10 mouse cellular contexts compared by ENCODE assay signal in the genomic region with DNA sequence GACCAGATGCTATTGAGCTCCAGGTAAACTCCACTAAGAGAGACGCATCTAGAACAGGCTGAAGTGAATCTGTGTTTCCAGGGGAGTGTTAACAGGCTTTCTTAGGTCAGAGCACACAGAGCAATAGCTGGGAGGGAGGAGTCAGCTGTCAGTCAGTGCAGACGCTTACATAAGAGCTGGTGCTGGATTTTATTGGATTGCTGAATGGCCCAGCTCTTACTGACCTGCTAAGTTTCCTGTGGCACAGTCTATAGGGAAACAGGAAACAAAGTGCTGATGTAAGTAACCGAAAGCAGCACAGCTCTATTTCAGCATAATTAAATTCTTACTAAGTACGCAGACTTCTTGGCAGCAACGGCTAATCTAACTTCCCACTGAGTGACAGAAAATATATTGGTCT. TPM values are rescaled to one million over a fixed set of nuclear protein-coding genes. Genes with fewer than 3 reads are reported as not detected.
DNase-seq lines count a peak whose midpoint lies in the region; ATAC-seq and TF ChIP-seq lines count a peak whose summit lies in the region.
"Had no signal": no experiment of that assay in that cellular context is flagged by ENCODE, and none has a peak within 500 bp of the region (broad histone marks: within the 10 kb centered on the region; RNA-seq: fewer than 3 reads in every experiment).

No protein-coding gene starts in this region.

- H3K27ac ChIP-seq in layer of hippocampus, adult 2 months: 0 out of 2 replicates have a peak overlapping the region, but pooled peaks have one; percentile 16
- peak overlapping the region; percentile 71 for H3K27ac ChIP-seq in bone marrow macrophage, adult 2 months (ENCODE audit: insufficient read depth, low read depth, low read length)
- H3K27ac ChIP-seq: embryonic facial prominence, embryonic 13.5 days had no signal

- DNase-seq in layer of hippocampus, adult 2 months (ENCODE audit: low spot score in 2 of 2): no peak
- no peak for DNase-seq in layer of hippocampus, adult 9-10 months (ENCODE audit: low spot score)
- DNase-seq in left cerebral cortex, adult 11 months (ENCODE audit: low spot score): no peak
- DNase-seq in layer of hippocampus, adult 18-20 months (ENCODE audit: low spot score in 2 of 2): no peak
- DNase-seq: forebrain, postnatal 0 days; kidney, adult 18-20 months had no signal

- no peak for TF ChIP-seq CTCF in layer of hippocampus, adult 2 months (conservative IDR thresholded peaks at IDR 0.05)
- no peak for TF ChIP-seq CTCF in bone marrow macrophage, adult 2 months (IDR thresholded peaks at IDR 0.05; ENCODE audit: low read depth, low read length)

- peak; percentile 95 for ATAC-seq in granulocyte monocyte progenitor cell, adult 5-6 weeks (replicated peaks; ENCODE audit: poor library complexity, severe bottlenecking)
- ATAC-seq in megakaryocyte, adult 5-6 weeks (ENCODE audit: poor library complexity, severe bottlenecking): peak; percentile 82
- ATAC-seq: forebrain, postnatal 0 days had no signal

- TF ChIP-seq POLR2A in bone marrow macrophage, adult 2 months (IDR thresholded peaks at IDR 0.05; ENCODE audit: borderline replicate concordance, low read depth, low read length): no peak

- H3K4me1 ChIP-seq in bone marrow macrophage, adult 2 months (ENCODE audit: control insufficient read depth, insufficient read depth, low read length): peaks cover 15% of the 10 kb centered on the region
- H3K4me1 ChIP-seq: embryonic facial prominence, embryonic 13.5 days had no signal

- no peak overlapping the region for H3K4me3 ChIP-seq in layer of hippocampus, adult 2 months
- H3K4me3 ChIP-seq in bone marrow macrophage, adult 2 months (ENCODE audit: insufficient read depth, low read length): no peak overlapping the region
- H3K4me3 ChIP-seq: embryonic facial prominence, embryonic 13.5 days had no signal

RNA-seq across cellular contexts. Expression of a gene that starts 16.9 kb away (rescaled TPM):
- total RNA-seq in layer of hippocampus, adult 2 months (2021): 100 to 1,000 TPM; 121 to 126 TPM
- 92.2 and 103 TPM in 2 replicates for polyA plus RNA-seq in bone marrow macrophage, adult 2 months (2012; ENCODE audit: insufficient read depth, insufficient read length, missing spikeins)
- total RNA-seq in granulocyte monocyte progenitor cell, adult 5-6 weeks (2014; fragmentation: Nextera tagmentation): 393 and 480 TPM in 2 replicates
- total RNA-seq in granulocyte monocyte progenitor cell, adult 5-6 weeks (2017): 457 and 526 TPM in 2 replicates
- total RNA-seq in megakaryocyte, adult 5-6 weeks (2015): 220 and 229 TPM in 2 replicates
- 186 and 189 TPM in 2 replicates for total RNA-seq in megakaryocyte, adult 5-6 weeks (2017)
- 100 to 1,000 TPM; 158 to 159 TPM for total RNA-seq in layer of hippocampus, adult 18-20 months (2021)

RNA-seq across cellular contexts. Expression of a gene that starts 21.5 kb away (rescaled TPM):
- total RNA-seq in layer of hippocampus, adult 2 months (2021): 10 to 100 TPM; 45.8 to 55.1 TPM
- polyA plus RNA-seq in bone marrow macrophage, adult 2 months (2012; ENCODE audit: insufficient read depth, insufficient read length, missing spikeins): 12.6 and 15.3 TPM in 2 replicates
- 19.3 and 30.3 TPM in 2 replicates for total RNA-seq in granulocyte monocyte progenitor cell, adult 5-6 weeks (2014; fragmentation: Nextera tagmentation)
- 23.2 and 48.3 TPM in 2 replicates for total RNA-seq in granulocyte monocyte progenitor cell, adult 5-6 weeks (2017)
- 10.6 and 11.4 TPM in 2 replicates for total RNA-seq in megakaryocyte, adult 5-6 weeks (2015)
- total RNA-seq in megakaryocyte, adult 5-6 weeks (2017): 13.6 and 14.1 TPM in 2 replicates
- 10 to 100 TPM; 57.4 to 61.2 TPM for total RNA-seq in layer of hippocampus, adult 18-20 months (2021)
